Mouse (Mus musculus) bone marrow macrophage, adult 2 months (primary cell): ENCODE measurements around the gene Lrrc8b.

ENCODE experiments used
- CTCF ChIP-seq: IDR thresholded peaks from 2 replicates; pipeline ENCODE4 v1.5.1; 2012; ENCODE audit warnings: low read depth, mild to moderate bottlenecking, low read length, moderate library complexity
- POLR2A ChIP-seq: IDR thresholded peaks from 2 replicates; pipeline ENCODE4 v1.6.1; 2012; ENCODE audit warnings: mild to moderate bottlenecking, low read depth, low read length, borderline replicate concordance

- no peak for TF ChIP-seq CTCF
- no peak for TF ChIP-seq POLR2A
Measured at GRCm38 (mm10) chr5:105519976-105520300, 104.4 kb downstream of the Lrrc8b start.
